ENCODE assay signal across 14 mouse cellular contexts in the genomic region with DNA sequence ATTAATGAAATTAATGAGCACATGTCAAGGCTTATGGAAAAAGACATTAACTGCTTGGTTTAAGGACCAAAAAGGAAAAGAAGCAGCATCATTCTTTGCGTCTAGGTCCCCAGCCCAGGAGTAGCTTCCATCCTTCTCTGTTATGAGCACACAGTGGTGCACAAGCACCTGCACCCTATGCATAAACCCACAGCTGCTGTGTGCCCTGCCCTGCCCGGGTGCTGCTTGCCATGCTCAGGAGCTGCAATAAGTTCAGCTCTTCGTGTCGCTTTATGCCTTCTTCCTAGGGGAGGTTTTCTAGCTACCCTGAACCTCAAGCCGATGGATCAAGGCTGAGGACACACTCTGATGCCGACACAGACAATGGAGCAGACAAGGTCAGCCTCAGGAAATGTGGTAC.
DNase-seq lines count a peak whose midpoint lies in the region; ATAC-seq lines count a peak whose summit lies in the region.
"Had no signal": no experiment of that assay in that cellular context is flagged by ENCODE, and none has a peak within 500 bp of the region (broad histone marks: within the 10 kb centered on the region; RNA-seq: fewer than 3 reads in every experiment).

No protein-coding gene starts in this region.

- no peaks in the 10 kb centered on the region for H3K9me3 ChIP-seq in forebrain, embryonic 15.5 days
- H3K9me3 ChIP-seq in forebrain, embryonic 10.5 days = no peaks in the 10 kb centered on the region
- no peaks in the 10 kb centered on the region for H3K9me3 ChIP-seq in midbrain, embryonic 13.5 days
- H3K9me3 ChIP-seq in midbrain, embryonic 11.5 days (ENCODE audit: control insufficient read depth, low read length) = no peaks in the 10 kb centered on the region
- no peaks in the 10 kb centered on the region for H3K9me3 ChIP-seq in hindbrain, embryonic 16.5 days (ENCODE audit: control insufficient read depth, low read length)
- H3K9me3 ChIP-seq: embryonic facial prominence, embryonic 13.5 days; neural tube, embryonic 12.5 days had no signal

- H3K27me3 ChIP-seq in forebrain, embryonic 15.5 days = no peaks in the 10 kb centered on the region
- peaks cover 9% of the 10 kb centered on the region for H3K27me3 ChIP-seq in forebrain, embryonic 10.5 days (ENCODE audit: poor library complexity, severe bottlenecking)
- peaks cover 7% of the 10 kb centered on the region; the same call in 1 of the 2 replicates for H3K27me3 ChIP-seq in midbrain, embryonic 13.5 days
- H3K27me3 ChIP-seq in midbrain, embryonic 11.5 days (ENCODE audit: control insufficient read depth, insufficient read depth, low read length) = no peaks in the 10 kb centered on the region
- no peaks in the 10 kb centered on the region for H3K27me3 ChIP-seq in hindbrain, embryonic 16.5 days (replicated peaks; ENCODE audit: control insufficient read depth, insufficient read depth, low read length)
- H3K27me3 ChIP-seq: neural tube, embryonic 12.5 days had no signal

- no peak for DNase-seq in forebrain, embryonic 10.5 days (ENCODE audit: extremely low spot score, low spot score)
- DNase-seq in midbrain, embryonic 11.5 days (ENCODE audit: low spot score, missing footprints) = no peak
- DNase-seq in thymus, postnatal 36 days = peak; percentile 37 to 66
- no peak for DNase-seq in yolk sac, embryonic 10.5 days (ENCODE audit: low spot score)
- DNase-seq: gastrocnemius, postnatal 25 days had no signal

- H3K4me2 ChIP-seq in forebrain, embryonic 15.5 days (replicated peaks) = no peak overlapping the region
- no peak overlapping the region for H3K4me2 ChIP-seq in midbrain, embryonic 13.5 days (replicated peaks)
- H3K4me2 ChIP-seq in midbrain, embryonic 11.5 days = no peak overlapping the region
- H3K4me2 ChIP-seq in hindbrain, embryonic 16.5 days (ENCODE audit: low read length) = no peak overlapping the region
- H3K4me2 ChIP-seq: embryonic facial prominence, embryonic 13.5 days; neural tube, embryonic 12.5 days had no signal

- H3K36me3 ChIP-seq in forebrain, embryonic 15.5 days = no peaks in the 10 kb centered on the region
- H3K36me3 ChIP-seq in forebrain, embryonic 10.5 days (replicated peaks) = no peaks in the 10 kb centered on the region
- no peaks in the 10 kb centered on the region for H3K36me3 ChIP-seq in midbrain, embryonic 13.5 days
- no peaks in the 10 kb centered on the region for H3K36me3 ChIP-seq in midbrain, embryonic 11.5 days (ENCODE audit: control insufficient read depth, insufficient read depth, low read length)
- H3K36me3 ChIP-seq in hindbrain, embryonic 16.5 days (ENCODE audit: control insufficient read depth, insufficient read depth, low read length) = no peaks in the 10 kb centered on the region
- H3K36me3 ChIP-seq: embryonic facial prominence, embryonic 13.5 days; neural tube, embryonic 12.5 days had no signal

- no peak overlapping the region for H3K4me3 ChIP-seq in forebrain, embryonic 15.5 days
- no peak overlapping the region for H3K4me3 ChIP-seq in forebrain, embryonic 10.5 days
- no peak overlapping the region for H3K4me3 ChIP-seq in midbrain, embryonic 13.5 days (replicated peaks)
- no peak overlapping the region for H3K4me3 ChIP-seq in midbrain, embryonic 11.5 days (ENCODE audit: low read depth, low read length)
- no peak overlapping the region for H3K4me3 ChIP-seq in hindbrain, embryonic 16.5 days (ENCODE audit: low read length)
- H3K4me3 ChIP-seq: embryonic facial prominence, embryonic 13.5 days; neural tube, embryonic 12.5 days had no signal

- ATAC-seq in forebrain, embryonic 15.5 days (replicated peaks) = 0 out of 2 replicates have a peak, but pooled peaks have one; percentile 23
- no peak for ATAC-seq in midbrain, embryonic 13.5 days
- no peak for ATAC-seq in midbrain, embryonic 11.5 days (ENCODE audit: low FRiP score)
- peak; percentile 18; the same call in 1 of the 2 replicates for ATAC-seq in hindbrain, embryonic 16.5 days
- ATAC-seq: activated CD4-positive, CD25-positive, alpha-beta regulatory T cell, adult 4 months; CD4-positive, CD25-positive, alpha-beta regulatory T cell, adult 4 months; liver, postnatal 0 days had no signal

- H3K27ac ChIP-seq in forebrain, embryonic 15.5 days (replicated peaks) = peak overlapping the region; percentile 23; the same call in 1 of the 2 replicates
- H3K27ac ChIP-seq in forebrain, embryonic 10.5 days = no peak overlapping the region
- H3K27ac ChIP-seq in midbrain, embryonic 13.5 days = peak overlapping the region; percentile 62; the same call in 1 of the 2 replicates
- H3K27ac ChIP-seq in midbrain, embryonic 11.5 days (ENCODE audit: low read depth, low read length) = no peak overlapping the region
- no peak overlapping the region for H3K27ac ChIP-seq in hindbrain, embryonic 16.5 days (ENCODE audit: low read depth, low read length)
- H3K27ac ChIP-seq: embryonic facial prominence, embryonic 13.5 days; kidney, postnatal 0 days; neural tube, embryonic 12.5 days had no signal

- H3K4me1 ChIP-seq in forebrain, embryonic 15.5 days = peaks cover 15% of the 10 kb centered on the region
- H3K4me1 ChIP-seq in forebrain, embryonic 10.5 days = peaks cover 23% of the 10 kb centered on the region
- peaks cover 40% of the 10 kb centered on the region for H3K4me1 ChIP-seq in midbrain, embryonic 13.5 days (replicated peaks)
- H3K4me1 ChIP-seq in midbrain, embryonic 11.5 days (ENCODE audit: control insufficient read depth, insufficient read depth, low read length) = no peaks in the 10 kb centered on the region; the same call in 1 of the 2 replicates
- H3K4me1 ChIP-seq in hindbrain, embryonic 16.5 days (ENCODE audit: control insufficient read depth, insufficient read depth, low read depth, low read length) = peaks cover 8% of the 10 kb centered on the region
- H3K4me1 ChIP-seq: neural tube, embryonic 12.5 days had no signal

- no peak overlapping the region for H3K9ac ChIP-seq in forebrain, embryonic 15.5 days (replicated peaks)
- peak overlapping the region; percentile 20; the same call in 1 of the 2 replicates for H3K9ac ChIP-seq in midbrain, embryonic 13.5 days (replicated peaks)
- H3K9ac ChIP-seq in midbrain, embryonic 11.5 days (ENCODE audit: low read length) = no peak overlapping the region
- no peak overlapping the region for H3K9ac ChIP-seq in hindbrain, embryonic 16.5 days (ENCODE audit: low read depth, low read length)
- H3K9ac ChIP-seq: embryonic facial prominence, embryonic 13.5 days; liver, postnatal 0 days; neural tube, embryonic 12.5 days had no signal

- 84% methylated on average over 6 of the region's 6 CpGs for WGBS in forebrain, embryonic 15.5 days
- WGBS in forebrain, embryonic 10.5 days = 90% methylated on average over 6 of the region's 6 CpGs
- WGBS in midbrain, embryonic 13.5 days = 82% methylated on average over 6 of the region's 6 CpGs
- 86% methylated on average over 6 of the region's 6 CpGs for WGBS in midbrain, embryonic 11.5 days
- WGBS in hindbrain, embryonic 16.5 days = 73% methylated on average over 6 of the region's 6 CpGs

Comparison
In these comparisons a context has a peak if more than half of its experiments do, and no peak if none do; other contexts are left out.
1. H3K27ac ChIP-seq: peak in forebrain, embryonic 15.5 days (single experiment) and midbrain, embryonic 13.5 days (single experiment); none in forebrain, embryonic 10.5 days (single experiment), midbrain, embryonic 11.5 days (single experiment) and hindbrain, embryonic 16.5 days (single experiment).
2. ATAC-seq: peak in forebrain, embryonic 15.5 days (single experiment) and hindbrain, embryonic 16.5 days (single experiment); none in midbrain, embryonic 13.5 days (single experiment) and midbrain, embryonic 11.5 days (single experiment).
3. DNase-seq: peak in thymus, postnatal 36 days (2 of 2); none in forebrain, embryonic 10.5 days (single experiment), midbrain, embryonic 11.5 days (single experiment) and yolk sac, embryonic 10.5 days (single experiment).